Mouse (Mus musculus) thymus, postnatal 0 days (tissue): ENCODE data around the gene Pi4kb. TPM values are rescaled to one million over a fixed set of nuclear protein-coding genes. Genes with fewer than 3 reads are reported as not detected.

Experiments used
- DNase-seq: peaks from one replicate; pipeline ENCODE4 v3.0.0-alpha.2; 2015; ENCODE audit warnings: low spot score
- polyA plus RNA-seq: library from polyadenylated mRNA; unstranded; fragments of >200 nt; fragmentation: Nextera tagmentation; extraction: Ambion mirVana; gene quantifications from 2 replicates; pipeline ENCODE4 v1.2.1, GENCODE M21; 2015

Pi4kb gene
- polyA plus RNA-seq, 1 experiment from 2014 or later = 21.6 TPM

DNA sequence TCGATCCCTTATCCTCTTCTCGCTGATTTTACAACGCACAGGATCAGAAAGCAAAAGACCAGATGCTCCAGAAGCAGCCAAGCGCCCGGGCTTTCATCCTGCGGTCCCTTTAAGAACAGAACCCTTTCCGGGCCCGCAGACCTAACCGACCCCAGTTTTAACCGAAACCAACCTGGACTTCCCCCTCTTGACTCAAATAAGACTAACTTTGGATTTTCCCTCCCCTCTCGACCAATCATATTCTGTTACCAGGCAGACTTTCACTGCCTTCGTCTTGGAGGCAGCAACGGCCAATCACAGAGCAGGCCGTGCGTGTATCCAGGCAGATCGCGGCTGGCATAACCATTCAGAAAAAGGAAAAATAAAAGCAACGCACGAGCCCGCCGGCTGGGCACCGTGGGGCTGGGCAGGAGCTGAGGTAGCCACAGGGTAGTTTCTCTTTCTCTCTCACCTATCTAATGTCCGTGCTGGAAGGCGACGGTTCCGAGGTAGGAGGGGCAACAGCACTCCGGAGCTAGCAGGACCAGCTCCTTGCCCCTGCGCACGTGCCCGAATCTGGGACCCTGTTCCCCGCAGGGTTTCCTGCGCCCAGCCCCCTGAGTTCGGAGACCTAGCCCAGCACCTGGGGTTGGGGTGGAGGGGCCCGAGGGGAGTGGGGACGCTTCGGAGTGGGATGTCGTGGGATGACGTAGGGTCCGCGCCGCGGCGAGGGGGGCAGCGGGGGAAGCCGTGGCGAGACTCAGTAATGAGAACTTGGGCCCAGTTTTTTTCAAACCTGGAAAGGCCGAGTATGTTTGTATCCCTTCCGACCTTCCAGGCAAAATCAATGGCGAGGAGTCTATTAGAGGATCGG is 20.5 kb upstream of the Pi4kb start, which contains the start of gene Rfx5:
Gene Rfx5, plus strand, starts transcription at position 312 of the 853 bp plus-strand sequence.
- peak; percentile 95 for DNase-seq

DNA sequence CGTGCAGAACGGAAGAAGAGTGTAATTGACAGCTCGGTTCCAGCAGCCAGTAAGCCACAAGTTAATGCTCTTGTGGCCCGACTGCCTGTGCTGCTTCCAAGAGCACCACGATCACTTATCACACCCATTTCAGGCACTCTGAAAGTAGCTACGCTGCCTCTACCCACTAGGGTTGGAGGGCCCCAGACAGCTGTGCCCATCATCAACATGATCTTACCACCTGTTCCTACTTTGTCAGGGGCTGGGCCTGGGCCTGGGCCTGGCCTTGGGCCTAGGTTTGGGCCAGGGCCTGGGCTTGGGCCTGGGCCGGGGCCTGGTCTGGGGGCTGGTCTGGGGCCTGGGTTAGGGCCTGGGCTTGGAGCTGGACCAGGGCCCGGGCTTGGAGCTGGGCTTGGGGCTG is 16.2 kb upstream of the Pi4kb start:
- no peak for DNase-seq

DNA sequence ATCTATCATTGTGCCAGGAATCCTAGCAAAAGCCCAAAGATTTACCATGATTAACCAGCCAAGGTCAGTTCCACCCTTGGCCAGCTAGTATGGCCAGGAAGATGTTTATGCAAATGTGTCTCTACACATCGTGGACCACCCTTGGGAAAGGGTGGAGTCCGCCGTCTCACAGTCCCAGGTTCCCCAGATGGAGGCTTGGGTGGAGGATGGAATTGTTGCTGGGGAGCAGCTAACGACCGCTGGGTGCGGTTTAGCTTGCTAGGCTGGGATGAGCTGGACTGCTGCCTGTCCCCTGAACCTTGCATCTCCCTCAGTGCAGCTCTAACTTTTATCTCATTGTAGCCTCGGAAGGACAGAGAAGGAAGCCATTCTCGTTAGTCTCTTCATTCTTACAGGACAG is 14.7 kb upstream of the Pi4kb start:
- DNase-seq = no peak

DNA sequence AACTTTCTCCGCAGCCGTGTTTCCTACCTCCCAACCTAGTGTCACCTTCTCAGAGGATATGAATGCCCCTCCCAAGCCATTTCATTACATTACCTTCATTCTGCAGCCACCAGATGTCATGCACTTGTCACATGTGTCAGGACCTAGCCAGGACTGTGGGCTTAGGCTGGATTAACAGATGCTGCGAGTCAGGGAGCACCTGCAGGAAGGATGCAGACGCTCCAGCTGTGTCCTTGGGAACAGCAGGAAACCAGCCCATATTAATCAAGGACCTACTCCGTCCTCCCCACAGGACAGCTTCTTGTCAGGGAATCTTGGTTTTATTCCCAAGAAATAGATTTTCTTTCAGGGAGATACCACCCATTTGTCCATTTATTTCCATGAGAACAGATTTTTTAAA is 14.2 kb upstream of the Pi4kb start:
- DNase-seq = no peak

DNA sequence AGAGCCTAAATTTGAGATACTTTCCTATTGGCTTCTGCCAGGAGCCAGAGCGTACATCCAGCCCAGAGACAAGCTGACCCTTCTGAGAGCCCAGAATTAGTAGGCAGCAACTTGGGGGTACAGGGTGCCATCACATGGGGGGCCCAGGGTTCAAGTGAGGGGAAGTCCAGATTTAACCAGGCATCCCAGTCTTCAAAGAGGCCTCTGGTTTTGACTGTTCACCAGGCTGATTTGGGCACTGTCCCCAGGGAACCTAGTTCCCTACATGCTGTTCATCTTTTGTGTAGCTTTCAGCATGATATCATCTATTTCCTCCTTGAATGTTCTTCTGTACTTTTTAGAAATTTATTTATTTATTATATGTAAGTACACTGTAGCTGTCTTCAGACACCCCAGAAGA is 9.5 kb upstream of the Pi4kb start:
- DNase-seq = no peak

DNA sequence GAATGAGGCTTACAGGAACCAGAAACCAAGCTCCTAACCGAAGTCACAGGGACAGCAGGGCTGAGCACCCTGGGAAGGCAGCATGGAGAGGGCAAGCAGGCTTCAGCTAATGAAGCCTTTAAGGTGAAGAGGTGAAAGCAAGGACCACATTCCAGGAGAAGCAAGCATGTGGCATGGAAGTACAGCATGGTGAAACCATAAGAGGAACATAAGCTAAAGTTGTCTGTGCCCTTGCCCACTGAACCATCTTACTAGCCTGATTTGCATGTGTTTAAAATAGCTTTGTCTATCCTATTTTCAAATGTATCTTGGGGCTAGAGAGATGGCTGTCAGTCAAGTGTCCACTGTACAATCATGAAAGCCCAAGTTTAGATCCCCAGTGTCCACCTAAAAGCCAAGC is 8.7 kb upstream of the Pi4kb start:
- no peak for DNase-seq

DNA sequence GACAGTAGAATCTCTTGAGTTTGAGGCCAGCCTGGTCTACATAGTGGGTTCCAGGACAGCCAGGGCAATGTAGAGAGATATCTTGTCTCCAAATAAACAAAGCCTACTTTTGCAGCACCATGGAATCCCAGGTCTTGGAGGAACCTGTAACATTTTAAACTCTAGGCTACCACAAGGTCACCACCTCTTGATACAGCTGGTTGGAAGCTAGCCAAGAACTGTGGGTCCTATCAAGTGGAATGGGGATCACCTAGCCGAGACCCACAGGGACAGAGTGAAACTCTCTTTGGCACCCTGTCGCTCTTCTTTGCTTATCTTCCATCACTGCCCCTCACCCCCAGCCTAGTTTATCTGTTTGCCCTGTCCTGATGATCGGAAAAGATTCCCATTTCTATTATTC is 2.0 kb upstream of the Pi4kb start:
- DNase-seq = no peak

DNA sequence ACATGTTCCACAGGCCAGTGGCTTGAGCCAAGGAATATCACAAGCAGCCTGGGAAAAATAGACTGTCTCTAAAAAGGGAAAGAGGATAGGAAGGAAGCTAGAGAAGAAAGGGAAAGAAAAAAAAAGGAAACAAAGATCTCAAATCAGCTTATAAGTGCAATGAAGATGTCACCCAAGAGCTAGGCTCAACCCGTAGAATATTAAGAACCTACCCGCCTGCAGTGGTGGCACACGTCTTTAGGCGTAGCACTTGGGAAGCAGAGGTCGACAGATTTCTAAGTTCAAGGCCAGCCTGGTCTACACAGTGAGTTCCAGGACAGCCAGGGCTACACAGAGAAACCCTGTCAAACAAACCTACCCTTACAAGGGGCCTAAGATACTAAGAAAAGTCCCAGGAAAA is 911 bp upstream of the Pi4kb start:
- DNase-seq = no peak

DNA sequence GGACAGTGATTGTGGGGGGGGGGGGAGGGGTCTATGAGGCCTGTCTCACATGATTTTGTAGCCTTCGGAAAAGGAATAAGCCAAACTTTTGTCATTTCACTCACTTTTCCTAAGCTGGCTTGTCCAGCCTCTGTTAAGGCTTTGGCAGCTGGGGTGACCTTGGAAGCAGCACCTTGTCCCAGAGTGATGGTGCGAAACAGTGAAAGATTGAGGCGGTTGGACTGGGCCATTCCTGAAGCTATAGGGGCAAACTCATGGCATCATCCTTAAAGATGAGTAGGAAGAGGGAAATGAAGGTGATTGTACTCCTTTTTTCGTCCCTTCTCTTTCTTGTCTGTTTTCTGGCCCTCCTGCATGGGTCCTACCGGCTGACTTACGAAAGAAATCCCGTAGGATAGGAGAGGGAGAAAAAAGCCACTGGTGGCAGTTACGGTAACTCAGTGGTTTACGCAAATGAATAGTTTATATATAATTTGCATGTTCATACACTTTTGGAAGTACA is 454 bp upstream of the Pi4kb start:
- DNase-seq = no peak

DNA sequence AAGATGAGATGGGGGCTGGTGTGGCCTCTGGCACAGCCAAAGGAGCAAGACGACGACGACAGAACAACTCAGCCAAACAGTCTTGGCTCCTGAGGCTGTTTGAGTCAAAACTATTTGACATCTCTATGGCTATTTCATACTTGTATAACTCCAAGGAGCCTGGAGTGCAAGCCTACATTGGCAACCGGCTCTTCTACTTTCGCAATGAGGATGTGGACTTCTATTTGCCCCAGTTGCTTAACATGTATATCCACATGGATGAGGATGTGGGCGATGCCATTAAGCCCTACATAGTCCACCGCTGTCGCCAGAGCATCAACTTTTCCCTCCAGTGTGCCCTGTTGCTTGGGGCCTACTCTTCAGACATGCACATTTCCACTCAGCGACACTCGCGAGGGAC is 9.8 kb downstream of the Pi4kb start:
- no peak for DNase-seq

DNA sequence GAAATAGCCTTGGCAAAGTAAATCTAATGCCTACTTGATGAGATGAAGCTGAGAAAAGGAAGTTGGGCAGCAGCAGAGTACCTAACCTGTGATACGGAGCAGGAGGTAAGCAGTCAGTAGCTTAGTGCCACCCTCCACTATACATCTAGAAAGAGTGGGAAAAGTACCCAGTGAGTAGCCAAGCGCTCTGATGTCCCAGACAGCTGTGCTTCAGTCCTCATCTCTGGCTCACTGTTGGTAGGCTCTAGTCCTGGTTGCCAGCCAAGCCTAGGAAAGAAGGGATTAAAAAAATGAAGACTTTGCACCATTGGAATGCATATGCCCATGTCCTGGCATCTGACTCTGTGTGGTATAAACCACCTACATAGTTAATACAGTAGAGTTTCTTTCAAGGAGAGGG is 11.0 kb downstream of the Pi4kb start:
- no peak for DNase-seq

DNA sequence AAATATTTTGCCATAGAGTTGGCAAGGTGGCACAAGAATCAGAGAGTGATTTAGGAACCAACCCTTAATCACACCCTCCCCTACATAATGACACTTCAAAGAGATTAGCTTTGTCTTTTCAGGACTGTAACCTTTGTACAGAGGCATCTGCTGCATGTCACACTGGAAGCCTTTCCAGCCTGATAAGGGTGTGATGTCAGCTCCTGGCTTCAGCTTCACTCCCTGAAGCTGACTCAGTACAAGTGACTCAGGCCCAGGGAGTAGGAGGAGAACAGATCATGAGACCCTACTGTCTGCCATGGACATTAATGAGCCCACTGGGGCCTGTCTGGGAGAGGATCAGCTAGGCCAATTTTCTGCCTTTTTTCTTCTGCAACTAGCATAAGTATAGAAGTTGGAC is 13.0 kb downstream of the Pi4kb start:
- no peak for DNase-seq

DNA sequence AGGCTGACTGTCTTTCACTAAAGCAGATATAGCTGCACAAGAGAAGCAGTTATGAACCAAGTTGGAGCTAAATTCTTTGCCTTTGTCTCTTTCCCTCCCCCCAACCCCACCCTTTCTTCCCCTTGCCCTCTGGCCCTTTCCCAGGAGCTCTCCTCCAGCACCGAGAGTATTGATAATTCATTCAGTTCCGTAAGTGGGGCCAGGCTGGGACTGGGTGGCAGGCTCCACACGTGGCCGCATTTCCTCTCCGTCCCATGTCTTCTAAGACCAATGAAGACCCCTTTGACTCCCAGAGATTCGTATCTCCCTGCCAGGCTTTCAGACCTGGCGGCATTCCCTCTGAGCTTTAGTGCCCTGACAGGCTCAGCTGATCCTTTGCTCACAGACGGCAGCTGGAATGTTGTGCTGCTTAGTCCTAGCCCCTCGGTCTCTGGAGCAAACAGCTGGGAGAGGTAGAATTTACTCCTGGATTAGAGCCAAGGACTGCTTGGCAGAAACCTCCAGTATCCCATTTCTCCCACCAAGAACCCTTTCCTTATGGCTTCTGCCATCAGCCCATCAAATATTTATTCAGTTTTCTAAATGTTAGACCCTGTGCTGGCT is 14.7 kb downstream of the Pi4kb start:
- no peak for DNase-seq

DNA sequence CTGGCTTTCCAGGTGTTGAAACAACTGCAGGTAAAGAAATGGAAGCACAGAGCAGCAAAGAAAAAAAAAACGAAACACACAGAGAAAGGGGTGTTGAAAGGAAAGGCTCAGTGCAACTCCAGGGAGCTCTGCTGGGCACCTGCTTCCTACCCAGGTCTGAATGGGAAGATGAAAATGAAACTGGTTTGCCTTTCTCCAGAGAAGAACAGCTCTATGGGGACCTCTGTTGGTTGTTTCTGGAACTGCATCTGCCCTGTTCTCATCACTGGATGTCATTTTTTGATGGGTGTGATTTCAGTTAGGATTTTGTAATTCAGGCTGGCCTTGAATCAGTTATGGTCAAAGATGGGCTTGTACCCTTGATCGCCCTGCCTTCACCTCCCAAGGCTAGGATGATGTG is 22.4 kb downstream of the Pi4kb start:
- peak; percentile 81 for DNase-seq

DNA sequence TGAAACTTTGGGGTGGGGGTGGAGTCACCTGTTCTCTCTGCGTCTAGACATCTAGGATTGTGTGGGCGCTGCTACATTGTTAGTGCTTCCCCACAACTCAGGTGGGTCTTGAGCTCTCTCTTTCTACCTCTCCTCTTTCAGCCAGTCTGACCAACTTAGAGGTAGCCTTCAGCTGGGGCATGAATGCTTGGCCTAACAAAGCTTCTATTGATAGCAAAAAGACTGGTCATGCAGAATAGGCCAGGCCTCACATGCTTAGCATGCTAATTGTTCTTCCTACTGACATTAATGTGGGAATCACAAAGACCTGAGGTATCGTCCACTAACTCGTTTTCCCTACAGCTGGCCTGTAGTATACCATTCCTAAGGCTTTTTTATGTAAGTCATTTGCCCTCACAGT is 28.0 kb downstream of the Pi4kb start:
- DNase-seq = no peak

DNA sequence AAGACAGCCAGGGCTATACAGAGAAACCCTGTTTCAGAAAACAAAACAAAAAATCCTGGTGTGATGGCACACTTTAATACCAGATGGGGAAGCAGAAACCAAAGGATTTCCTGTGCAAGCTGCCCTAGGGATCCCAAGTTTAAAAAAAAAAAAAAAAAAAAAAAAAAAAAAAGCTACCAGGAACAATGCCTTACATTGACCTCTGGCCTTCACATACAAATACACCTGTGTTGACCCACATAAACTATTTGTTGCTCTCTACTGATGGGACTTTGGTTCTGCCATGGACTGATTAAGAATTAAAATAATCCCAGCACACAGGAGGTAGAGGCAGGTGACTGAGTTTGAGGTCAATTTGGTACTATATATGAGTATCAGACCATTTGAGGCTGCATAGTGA is 28.7 kb downstream of the Pi4kb start:
- no peak for DNase-seq

DNA sequence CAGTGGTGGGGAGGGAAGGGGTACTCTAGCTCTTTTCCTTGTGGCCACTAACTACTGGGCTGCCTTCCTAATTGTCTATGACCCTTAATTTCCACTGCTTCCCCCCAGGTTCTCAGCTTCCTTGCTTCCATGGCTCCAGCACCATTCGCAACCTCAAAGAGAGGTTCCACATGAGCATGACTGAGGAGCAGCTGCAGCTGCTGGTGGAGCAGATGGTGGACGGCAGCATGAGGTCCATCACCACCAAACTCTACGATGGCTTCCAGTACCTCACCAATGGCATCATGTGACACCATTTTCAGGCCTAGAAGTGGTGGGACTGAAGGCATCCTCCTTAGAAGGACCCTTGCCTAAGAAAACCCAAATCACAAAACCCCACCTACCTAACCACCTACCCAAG is 31.1 kb downstream of the Pi4kb start:
- no peak for DNase-seq

DNA sequence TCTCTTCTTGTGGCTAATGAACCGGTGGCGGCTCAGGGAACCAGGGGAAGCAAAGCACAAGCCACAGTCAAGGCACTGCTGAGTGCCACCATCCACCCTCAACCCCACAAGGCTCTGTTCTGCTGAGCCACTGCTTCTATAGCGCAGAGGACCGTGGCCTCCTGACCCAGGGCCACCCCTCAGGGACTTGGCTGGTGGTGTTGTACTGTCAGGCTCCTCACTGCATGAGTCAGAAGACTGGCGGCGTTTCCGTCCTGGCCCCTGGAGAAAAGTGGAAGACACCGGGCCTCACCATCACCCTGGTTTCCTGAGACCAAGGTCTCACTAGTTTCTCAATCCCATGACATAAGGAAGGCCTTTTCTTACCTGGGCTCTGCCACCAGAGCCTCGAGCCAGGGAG is 33.2 kb downstream of the Pi4kb start:
- no peak for DNase-seq

DNA sequence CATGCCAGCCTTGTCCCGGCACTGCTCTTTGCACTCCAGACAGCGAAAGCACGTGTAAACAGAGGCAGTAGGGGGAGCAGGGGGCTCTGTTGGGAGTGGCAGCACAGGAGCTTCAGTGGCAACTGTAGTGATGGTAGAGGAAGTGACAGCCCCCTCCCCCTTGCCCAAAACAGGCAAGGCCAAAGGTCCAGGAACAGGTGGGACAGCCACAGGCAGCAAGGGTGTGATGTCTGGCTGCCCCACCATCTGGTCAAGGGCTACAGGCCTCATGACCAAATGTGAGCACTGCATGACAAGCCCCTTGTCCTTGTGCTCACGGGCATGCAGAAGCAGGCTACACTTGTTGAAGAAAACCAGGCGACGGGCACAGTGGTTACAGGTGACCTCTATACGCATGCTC is 35.9 kb downstream of the Pi4kb start:
- no peak for DNase-seq

DNA sequence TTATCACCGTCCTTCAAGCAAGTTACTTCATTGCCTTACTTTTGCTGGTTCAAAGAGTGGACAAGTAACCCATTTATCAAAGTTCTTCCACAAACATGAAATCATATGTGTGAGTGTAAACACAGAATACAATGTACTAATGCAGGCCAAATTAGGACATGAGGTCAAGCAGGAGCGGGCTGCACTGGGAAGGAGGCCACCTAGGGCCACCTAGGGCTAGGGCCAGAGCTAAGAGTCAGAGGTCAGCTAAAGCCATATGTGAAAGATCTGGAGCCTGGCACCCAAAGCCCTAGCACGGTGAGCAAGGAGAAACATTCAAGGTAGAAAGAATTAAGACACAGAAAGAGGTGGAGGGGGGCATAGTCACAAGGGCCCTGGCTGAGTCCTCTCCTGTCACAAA is 38.5 kb downstream of the Pi4kb start:
- DNase-seq = no peak

DNA sequence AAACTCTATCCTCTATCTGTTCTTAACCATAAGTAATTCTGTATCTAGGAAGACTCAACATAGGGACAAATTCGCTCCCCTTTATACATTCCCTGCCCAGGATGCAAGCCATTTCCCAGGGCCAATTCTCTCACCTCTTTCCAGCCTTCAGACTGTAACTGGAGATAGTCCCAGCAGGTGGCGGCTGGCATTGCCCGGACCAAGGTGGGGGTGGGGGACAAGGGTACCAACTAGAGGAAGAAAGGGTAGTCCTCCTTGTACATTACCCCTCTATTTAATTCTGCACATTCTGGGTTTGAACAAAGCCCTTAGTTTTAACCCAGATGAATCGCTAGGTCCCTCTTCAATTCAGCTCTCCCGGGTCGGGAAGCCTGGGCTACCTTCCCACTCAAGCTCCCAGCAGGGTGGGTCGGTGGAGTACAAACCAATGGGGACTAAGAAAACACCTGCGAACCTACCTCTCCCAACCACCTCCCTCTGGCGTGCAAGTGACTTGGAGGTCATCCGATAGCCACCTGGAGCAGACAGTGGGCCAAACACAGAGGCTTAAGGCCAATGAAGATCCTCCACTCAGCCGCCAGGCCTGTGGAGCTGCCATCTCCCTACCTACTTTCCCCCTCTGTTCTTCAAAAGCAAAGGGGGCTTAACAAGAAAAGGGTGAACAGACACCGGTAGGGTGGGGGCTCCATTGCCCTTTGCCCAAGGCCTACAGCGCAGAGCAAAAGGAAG is 39.3 kb downstream of the Pi4kb start:
- no peak for DNase-seq

DNA sequence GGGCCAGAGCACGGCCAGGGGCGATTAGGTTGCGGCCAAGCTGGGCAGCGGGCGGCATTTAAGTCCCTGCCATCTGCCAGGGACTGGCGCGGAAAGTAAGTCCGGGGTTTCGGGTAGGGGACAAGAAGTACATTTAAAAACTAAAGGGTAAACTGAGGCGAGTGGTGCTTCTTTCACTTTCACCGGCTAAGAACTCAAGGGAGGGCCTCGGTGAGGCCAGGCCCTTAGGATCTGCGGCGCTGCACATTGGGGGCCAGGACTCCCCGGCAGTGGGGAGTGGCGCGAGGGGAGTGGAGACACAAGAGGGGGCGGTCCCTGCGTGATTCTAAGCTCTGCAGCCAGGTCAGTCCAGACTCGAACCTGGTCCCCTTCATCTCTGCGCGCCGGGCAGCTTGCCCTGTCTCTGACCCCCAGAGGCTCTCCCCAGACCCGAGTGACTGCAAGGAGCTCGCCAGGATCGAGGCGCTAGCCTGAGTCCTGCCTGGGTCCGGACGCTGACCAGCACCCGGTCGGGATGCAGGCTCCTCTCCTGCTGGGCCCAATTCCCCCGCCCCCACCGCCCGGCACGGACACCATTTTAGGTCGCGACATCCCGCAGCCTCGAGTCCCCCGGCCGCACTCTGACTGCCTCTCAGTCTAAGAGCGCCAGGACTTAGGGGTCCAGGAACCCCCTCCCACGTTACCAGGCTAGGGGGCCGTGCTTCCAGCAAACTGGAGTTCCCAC is 40.1 kb downstream of the Pi4kb start:
- DNase-seq = peak; percentile 31
